Mouse (Mus musculus) heart, embryonic 11.5 days (tissue): Measurements from ENCODE around the gene 3100002H09Rik. TPM values are rescaled to one million over a fixed set of nuclear protein-coding genes. Genes with fewer than 3 reads are reported as not detected.

Experiments
- polyA plus RNA-seq: library from polyadenylated mRNA; unstranded; fragments of >200 nt; fragmentation: Nextera tagmentation; extraction: Ambion mirVana; gene quantifications from 2 replicates; pipeline ENCODE4 v1.2.1, GENCODE M21; 2014

3100002H09Rik gene
- polyA plus RNA-seq, 1 experiment from 2014 or later = not detected

Other genes with a start within 250 kb of the 3100002H09Rik start
- 0.21 and 0.24 TPM in 2 replicates for gene Pou3f1, start 46.0 kb upstream of the 3100002H09Rik start, polyA plus RNA-seq
- gene Utp11, start 82.8 kb upstream of the 3100002H09Rik start, polyA plus RNA-seq = 57.1 and 60.7 TPM in 2 replicates
- 6.3 and 6.4 TPM in 2 replicates for gene Fhl3, start 89.9 kb upstream of the 3100002H09Rik start, polyA plus RNA-seq
- 109 and 113 TPM in 2 replicates for gene Sf3a3, start 104.0 kb upstream of the 3100002H09Rik start, polyA plus RNA-seq
- gene Inpp5b, start 131.0 kb upstream of the 3100002H09Rik start, polyA plus RNA-seq = 18.5 and 19.2 TPM in 2 replicates
- gene Mtf1, start 191.3 kb upstream of the 3100002H09Rik start, polyA plus RNA-seq = 11.0 and 13.5 TPM in 2 replicates
- 25.4 and 28.0 TPM in 2 replicates for gene Yrdc, start 239.9 kb upstream of the 3100002H09Rik start, polyA plus RNA-seq
- 41.4 and 46.3 TPM in 2 replicates for gene 1110065P20Rik, start 240.4 kb upstream of the 3100002H09Rik start, polyA plus RNA-seq